ENCODE assay signal across 16 mouse cellular contexts in the genomic region with DNA sequence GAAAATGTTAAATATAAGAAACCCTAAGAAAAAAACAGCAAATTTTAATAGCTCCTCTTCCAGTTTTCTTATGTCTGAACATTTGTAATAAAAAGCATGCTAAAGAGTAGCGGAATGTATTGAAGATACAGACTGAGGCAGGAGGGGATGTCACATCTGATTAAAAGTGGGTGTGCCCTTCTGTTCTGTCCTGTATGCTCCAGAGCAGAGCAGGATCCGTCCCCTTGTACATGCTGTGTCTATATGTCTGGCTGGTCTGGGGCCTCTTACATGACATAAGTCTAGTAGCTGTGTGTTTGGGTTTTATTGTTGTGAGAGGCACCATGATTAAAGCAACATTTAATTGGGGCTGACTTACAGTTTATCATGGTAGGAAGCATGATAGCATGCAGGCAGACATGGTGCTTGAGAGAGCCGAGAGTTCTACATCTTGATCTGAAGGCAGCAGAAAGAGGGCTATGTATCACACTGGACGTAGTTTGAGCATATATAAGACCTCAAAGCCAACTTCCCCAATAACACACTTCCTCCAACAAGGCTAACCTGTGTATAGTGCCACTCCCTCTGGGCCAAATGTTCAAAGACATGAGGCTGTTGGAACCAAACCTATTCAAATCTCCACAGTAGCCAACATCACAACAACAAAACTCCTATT.
"Had no signal": no experiment of that assay in that cellular context is flagged by ENCODE, and none has a peak within 500 bp of the region (broad histone marks: within the 10 kb centered on the region; RNA-seq: fewer than 3 reads in every experiment).

No protein-coding gene starts in this region.

- H3K4me2 ChIP-seq: lung, embryonic 14.5 days; midbrain, embryonic 11.5 days had no signal

- H3K9ac ChIP-seq: liver, embryonic 14.5 days; lung, embryonic 14.5 days had no signal

- ATAC-seq: intestine, postnatal 0 days; lung, postnatal 0 days had no signal

- H3K27ac ChIP-seq: left cerebral cortex, adult 2 months; liver, embryonic 14.5 days; macrophage; stomach, postnatal 0 days had no signal

- H3K9me3 ChIP-seq: megakaryocyte, embryonic 14.5 days had no signal

- DNase-seq: kidney, adult 2 months; kidney, postnatal 10 days; kidney, postnatal 36 days; layer of hippocampus, postnatal 36 days; lung, embryonic 14.5 days; midbrain, embryonic 14.5 days; thymus, adult 18-20 months; thymus, postnatal 36 days had no signal

- H3K4me3 ChIP-seq: left cerebral cortex, adult 2 months; megakaryocyte, embryonic 14.5 days had no signal

- H3K27me3 ChIP-seq: megakaryocyte, embryonic 14.5 days had no signal
